Mouse (Mus musculus) heart, adult 2 months (tissue): ENCODE measurements around the gene Yif1b. TPM values are rescaled to one million over a fixed set of nuclear protein-coding genes. Genes with fewer than 3 reads are reported as not detected.

ENCODE experiments used
- DNase-seq, 2 experiments: peaks; one replicate each; pipeline ENCODE4 v3.0.0; 2021
- H3K27ac ChIP-seq: fragments of 200-600 bp; 2 replicates; pipeline ENCODE4 v1.8.1; 2022
- H3K27me3 ChIP-seq: fragments of 200-500 bp; 2 replicates; pipeline ENCODE4 v1.6.1; 2012; ENCODE audit warnings: mild to moderate bottlenecking, low read length, inconsistent platforms, mixed read lengths; ENCODE audit not compliant: control insufficient read depth, insufficient read depth
- H3K36me3 ChIP-seq: fragments of 200-500 bp; 2 replicates; pipeline ENCODE4 v1.6.1; 2012; ENCODE audit warnings: low read length, inconsistent platforms; ENCODE audit not compliant: control insufficient read depth, insufficient read depth
- H3K4me1 ChIP-seq: fragments of 200-500 bp; 2 replicates; pipeline ENCODE4 v1.6.1; 2011; ENCODE audit warnings: low read length; ENCODE audit not compliant: control insufficient read depth, insufficient read depth
- H3K4me3 ChIP-seq: fragments of 200-600 bp; 2 replicates; pipeline ENCODE4 v1.8.1; 2022
- H3K79me2 ChIP-seq: fragments of 200-500 bp; replicated peaks from 2 replicates; pipeline ENCODE4 v1.6.1; 2012; ENCODE audit warnings: mild to moderate bottlenecking, inconsistent platforms, low read length, moderate library complexity, mixed read lengths; ENCODE audit not compliant: control insufficient read depth, insufficient read depth
- H3K9ac ChIP-seq: fragments of 200-500 bp; 2 replicates; pipeline ENCODE4 v1.6.1; 2012; ENCODE audit warnings: low read depth, mild to moderate bottlenecking, control low read depth, inconsistent platforms, low read length, mixed read lengths
- CTCF ChIP-seq: fragments of 200-600 bp; IDR thresholded peaks from 2 replicates; pipeline ENCODE4 v1.8.1; 2022; ENCODE audit warnings: antibody characterized with exemption, mild to moderate bottlenecking, moderate library complexity
- EP300 ChIP-seq: fragments of 200-500 bp; IDR thresholded peaks from 2 replicates; pipeline ENCODE4 v1.6.1; 2011; ENCODE audit warnings: low read depth, low read length, control low read depth; ENCODE audit not compliant: insufficient read depth
- POLR2A ChIP-seq: fragments of 200-500 bp; IDR thresholded peaks from 2 replicates; pipeline ENCODE4 v1.6.1; 2011; ENCODE audit warnings: mild to moderate bottlenecking, low read depth, low read length, control low read depth; ENCODE audit not compliant: insufficient read depth
- WGBS: fragments of 180-500 bp; shearing (Covaris S2); methylation state at CpG from one replicate; pipeline ENCODE4 v1.1.7; 2018; 5-methylcytosine and 5-hydroxymethylcytosine counted together
- intact Hi-C: fragments of 180-260 bp; cut with DNase I; formaldehyde crosslinking; loops from one replicate; pipeline ENCODE4 v1.15.1; 2025
- polyA plus RNA-seq: library from polyadenylated mRNA; depleted of rRNA; stranded (reverse); fragments of >200 nt; gene quantifications from 2 replicates; pipeline ENCODE4 v1.2.3, GENCODE M21; 2012; rRNA removed
- total RNA-seq, 2 experiments: library from RNA; stranded (reverse); gene quantifications; 2 replicates each; pipeline ENCODE4 v1.2.3; 2021

Gene Yif1b
- total and polyA plus RNA-seq, 3 experiments, result 63.6 to 138 (median 74.6) TPM

DNA sequence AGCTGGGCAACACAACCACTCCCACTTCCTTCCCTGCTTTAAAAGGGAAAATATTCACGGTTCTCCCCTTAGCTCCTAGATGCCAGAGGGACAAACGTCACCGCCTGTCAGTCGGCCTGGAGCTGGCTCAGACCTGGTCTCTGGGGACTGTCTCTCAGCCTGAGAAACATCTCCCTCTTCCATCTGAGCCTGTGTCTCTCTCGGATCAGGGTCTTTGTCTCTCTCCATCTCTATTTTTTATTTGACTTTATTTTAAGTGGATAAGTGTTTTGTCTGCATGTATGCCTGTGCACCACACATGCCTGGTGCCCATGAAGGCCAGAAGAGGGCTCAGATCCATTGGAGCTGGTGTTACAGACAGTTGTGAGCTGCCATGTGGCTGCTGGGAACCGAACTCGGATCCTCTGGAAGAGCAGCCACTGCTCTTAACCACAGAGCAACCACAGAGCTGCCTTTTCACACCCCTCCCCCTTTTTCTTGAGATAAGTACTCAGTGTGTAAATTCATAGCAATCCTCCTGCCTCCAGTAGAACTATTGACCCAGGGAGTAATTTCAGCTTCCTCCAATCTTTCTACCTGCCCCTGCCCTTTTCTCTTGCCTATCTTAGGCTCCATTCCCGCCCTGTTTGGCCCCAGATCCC lies 54.4 kb downstream of the Yif1b start:
- Histone ChIP-seq H3K9ac (no peak overlapping the region), H3K4me1 (peaks cover 3% of the 10 kb centered on the region; the same call in 1 of the 2 replicates), H3K79me2 (no peaks in the 10 kb centered on the region), H3K4me3 (no peak overlapping the region), H3K36me3 (no peaks in the 10 kb centered on the region), H3K27me3 (no peaks in the 10 kb centered on the region), H3K27ac (peak overlapping the region; percentile 79)
- 0 out of 2 replicates have a peak, but pooled peaks have one; percentile 30 for TF ChIP-seq EP300
- TF ChIP-seq CTCF, result no peak
- intact Hi-C loops, result no loop called here
- WGBS, result 34% methylated on average over 8 of the region's 8 CpGs
- DNase-seq, result peak; percentile 68 to 80

GRCm38 (mm10) chr7:29293131-29294065 lies 55.3 kb downstream of the Yif1b start:
- Histone ChIP-seq H3K9ac (no peak overlapping the region), H3K79me2 (no peaks in the 10 kb centered on the region), H3K36me3 (no peaks in the 10 kb centered on the region), H3K27me3 (no peaks in the 10 kb centered on the region), H3K27ac (peak overlapping the region; percentile 79), H3K4me1 (peaks cover 3% of the 10 kb centered on the region; the same call in 1 of the 2 replicates), H3K4me3 (no peak overlapping the region)
- TF ChIP-seq POLR2A (0 out of 2 replicates have a peak, but pooled peaks have one; percentile 6), CTCF (no peak)
- WGBS, result 45% methylated on average over 19 of the region's 19 CpGs
- DNase-seq, result peak; percentile 70
- intact Hi-C loops, result no loop called here

GRCm38 (mm10) chr7:29294111-29294761 lies 56.1 kb downstream of the Yif1b start:
- no peak overlapping the region for H3K4me3 ChIP-seq
- no peaks in the 10 kb centered on the region for H3K79me2 ChIP-seq
- H3K36me3 ChIP-seq, result no peaks in the 10 kb centered on the region
- H3K9ac ChIP-seq, result no peak overlapping the region
- no peak for TF ChIP-seq EP300
- intact Hi-C loops, result no loop called here
- 79% methylated on average over 13 of the region's 13 CpGs for WGBS
- no peak for DNase-seq
- H3K4me1 ChIP-seq, result peaks cover 3% of the 10 kb centered on the region; the same call in 1 of the 2 replicates
- H3K27me3 ChIP-seq, result no peaks in the 10 kb centered on the region
- no peak overlapping the region; the same call in 1 of the 2 replicates for H3K27ac ChIP-seq

GRCm38 (mm10) chr7:29295861-29296647 lies 57.9 kb downstream of the Yif1b start:
- Histone ChIP-seq H3K79me2 (no peaks in the 10 kb centered on the region), H3K27me3 (no peaks in the 10 kb centered on the region), H3K4me1 (peaks cover 3% of the 10 kb centered on the region; the same call in 1 of the 2 replicates), H3K27ac (no peak overlapping the region), H3K4me3 (no peak overlapping the region), H3K9ac (no peak overlapping the region), H3K36me3 (no peaks in the 10 kb centered on the region)
- DNase-seq, result no peak
- WGBS, result 69% methylated on average over 24 of the region's 24 CpGs
- intact Hi-C loops, result loop anchor here (2.0 kb wide), 2 partner anchors 115 to 245 kb away; partner anchors contain the start of gene Psmd8
- TF ChIP-seq CTCF (no peak), POLR2A (peak; percentile 5; the same call in 1 of the 2 replicates)

DNA sequence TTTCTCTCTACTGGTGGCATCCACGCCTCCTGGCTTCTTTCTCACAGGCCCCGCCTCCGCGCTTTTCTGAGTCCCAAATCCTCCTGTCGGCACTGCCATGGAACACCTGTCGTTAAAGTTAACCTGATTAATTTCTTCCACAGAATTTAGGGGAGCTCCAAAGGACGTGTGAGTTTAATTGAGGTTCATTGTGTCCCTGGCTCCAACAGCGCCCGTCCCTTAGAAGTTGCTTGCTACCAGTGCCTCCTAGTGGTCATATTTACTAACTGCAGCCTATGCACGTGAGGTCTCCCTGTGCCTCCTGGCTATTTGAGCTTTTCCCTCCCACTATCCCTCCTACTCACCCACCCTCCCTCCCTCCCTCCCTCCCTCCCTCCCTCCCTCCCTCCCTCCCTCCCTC lies 58.9 kb downstream of the Yif1b start:
- H3K79me2 ChIP-seq, result no peaks in the 10 kb centered on the region
- peak; percentile 56 to 63 for DNase-seq
- H3K4me3 ChIP-seq, result no peak overlapping the region
- peaks cover 3% of the 10 kb centered on the region; the same call in 1 of the 2 replicates for H3K4me1 ChIP-seq
- H3K36me3 ChIP-seq, result no peaks in the 10 kb centered on the region
- no peak overlapping the region for H3K9ac ChIP-seq
- H3K27me3 ChIP-seq, result no peaks in the 10 kb centered on the region
- TF ChIP-seq CTCF, result peak; percentile 77
- peak; percentile 85; the same call in 1 of the 2 replicates for TF ChIP-seq EP300
- TF ChIP-seq POLR2A, result no peak
- intact Hi-C loops, result loop anchor here (1.0 to 2.0 kb wide), 4 partner anchors 50 to 246 kb away; partner anchors contain the start of gene Psmd8
- 12% methylated on average over 10 of the region's 10 CpGs for whole genome bisulfite sequencing
- H3K27ac ChIP-seq, result no peak overlapping the region

Other genes starting within 250 kb of the Yif1b start
- under 1 TPM; 0.08 to 0.18 TPM for gene Ryr1, start 113.2 kb upstream of the Yif1b start, total RNA-seq
- under 0.01 and 0.06 TPM in 2 replicates for gene Ryr1, start 113.2 kb upstream of the Yif1b start, polyA plus RNA-seq
- 1 to 10 TPM; 1.4 TPM for gene Rasgrp4, start 103.5 kb upstream of the Yif1b start, total RNA-seq
- gene Rasgrp4, start 103.5 kb upstream of the Yif1b start, polyA plus RNA-seq, result 2.2 and 3.6 TPM in 2 replicates
- gene Fam98c, start 82.1 kb upstream of the Yif1b start, total RNA-seq, result 10 to 100 TPM; 10.4 to 12.7 TPM
- 16.3 and 18.0 TPM in 2 replicates for gene Fam98c, start 82.1 kb upstream of the Yif1b start, polyA plus RNA-seq
- under 1 TPM; 0.18 to 0.29 TPM for gene Ggn, start 68.1 kb upstream of the Yif1b start, total RNA-seq
- gene Ggn, start 68.1 kb upstream of the Yif1b start, polyA plus RNA-seq, result 0.35 and 0.43 TPM in 2 replicates
- 1 to 10 TPM in 1 of 2 experiments, under 1 TPM in 1; 0.52 to 1.0 TPM for gene Spred3, start 67.9 kb upstream of the Yif1b start, total RNA-seq
- 1.2 and 1.6 TPM in 2 replicates for gene Spred3, start 67.9 kb upstream of the Yif1b start, polyA plus RNA-seq
- gene Psmd8, start 57.6 kb upstream of the Yif1b start, total RNA-seq, result 100 to 1,000 TPM; 103 to 116 TPM
- gene Psmd8, start 57.6 kb upstream of the Yif1b start, polyA plus RNA-seq, result 120 and 191 TPM in 2 replicates
- under 1 TPM; 0.30 to 0.34 TPM for gene Catsperg1, start 24.3 kb upstream of the Yif1b start, total RNA-seq
- gene Catsperg1, start 24.3 kb upstream of the Yif1b start, polyA plus RNA-seq, result 1.0 and 2.4 TPM in 2 replicates
- gene Kcnk6, start 5.8 kb upstream of the Yif1b start, total RNA-seq, result 1 to 10 TPM; 2.9 to 3.2 TPM
- 8.2 and 8.4 TPM in 2 replicates for gene Kcnk6, start 5.8 kb upstream of the Yif1b start, polyA plus RNA-seq
- 1 to 10 TPM; 1.5 to 2.0 TPM for gene 2200002D01Rik, start 10.1 kb downstream of the Yif1b start, total RNA-seq
- 0.98 and 1.00 TPM in 2 replicates for gene 2200002D01Rik, start 10.1 kb downstream of the Yif1b start, polyA plus RNA-seq
- 10 to 100 TPM; 39.4 to 46.4 TPM for gene Spint2, start 43.6 kb downstream of the Yif1b start, total RNA-seq
- 40.5 and 45.7 TPM in 2 replicates for gene Spint2, start 43.6 kb downstream of the Yif1b start, polyA plus RNA-seq
- 10 to 100 TPM in 1 of 2 experiments, 1 to 10 TPM in 1; 8.7 to 10.3 TPM for gene Ppp1r14a, start 51.0 kb downstream of the Yif1b start, total RNA-seq
- gene Ppp1r14a, start 51.0 kb downstream of the Yif1b start, polyA plus RNA-seq, result 16.3 and 18.4 TPM in 2 replicates
- gene Dpf1, start 65.6 kb downstream of the Yif1b start, total RNA-seq, result under 1 TPM in 1 of 2 experiments, not detected in 1; 0.27 TPM
- 0.21 and 0.38 TPM in 2 replicates for gene Dpf1, start 65.6 kb downstream of the Yif1b start, polyA plus RNA-seq